Mouse (Mus musculus) testis, adult 10 weeks (tissue): ENCODE results near the gene Cenpm. TPM values are rescaled to one million over a fixed set of nuclear protein-coding genes. Genes with fewer than 3 reads are reported as not detected.

Source experiments
- polyA plus RNA-seq: library from polyadenylated mRNA; stranded (reverse); fragments of 350-450 nt; fragmentation: Illumina TruSeq; extraction: RNeasy Lipid Tissue Mini Kit (QIAGEN cat#74804); gene quantifications from one replicate; pipeline ENCODE4 v1.2.3, GENCODE M21; 2014; ENCODE audit warnings: low read depth, low replicate concordance

The Cenpm gene
- 1.5 TPM for polyA plus RNA-seq

DNA sequence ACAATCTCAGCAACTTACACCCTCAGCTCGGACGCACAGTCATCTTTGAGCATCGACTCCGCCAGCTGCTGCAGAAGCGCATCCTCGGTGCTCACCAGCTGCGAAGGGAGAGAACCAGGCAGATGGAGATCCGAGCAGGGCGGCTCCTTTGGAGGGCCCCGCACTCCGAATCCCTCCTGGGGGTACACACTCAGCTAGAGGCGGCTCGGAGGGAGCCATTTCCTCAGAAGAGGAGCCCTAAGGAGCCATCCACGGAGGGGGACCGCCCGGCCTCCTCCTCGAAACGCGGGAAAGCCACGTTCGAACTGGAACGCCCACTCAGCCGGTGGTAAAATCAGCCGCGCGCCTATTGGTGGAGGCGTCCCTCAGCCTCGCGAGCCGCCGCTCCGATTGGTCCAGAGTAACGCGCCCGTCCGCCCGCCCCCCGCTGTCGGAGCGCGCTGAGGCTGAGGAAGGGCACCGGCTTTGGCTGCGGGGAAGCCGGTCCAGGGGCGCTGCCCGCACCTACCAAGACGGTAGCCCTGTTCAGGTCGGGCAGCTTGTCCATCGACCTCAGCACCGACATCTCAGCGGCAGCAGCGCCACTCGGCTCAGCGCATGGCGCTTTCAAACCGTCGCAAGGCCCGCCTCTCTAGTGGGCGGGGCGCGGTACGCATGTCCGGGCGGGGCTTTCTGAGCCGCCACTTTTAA is at the start of gene Cenpm:
Gene Cenpm, minus strand, starts transcription at position 634 of the 690 bp plus-strand sequence.

DNA sequence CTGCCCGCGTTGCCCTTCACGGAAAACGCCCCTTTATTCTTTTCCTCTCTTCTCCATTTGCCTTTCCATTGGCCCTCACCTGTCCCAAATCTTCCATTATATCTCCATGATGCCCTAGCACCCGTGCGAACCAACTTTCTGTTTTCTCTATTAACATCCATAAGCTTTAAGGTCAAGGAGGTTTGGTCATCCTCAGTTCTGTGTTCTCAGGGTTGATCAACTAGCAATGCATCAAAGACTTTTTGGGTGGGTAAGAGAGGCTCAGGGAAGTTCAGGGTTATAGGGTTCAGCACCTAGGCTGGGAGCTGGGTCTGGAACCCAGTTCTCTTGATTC is 30.0 kb upstream of the Cenpm start, which contains the start of gene Sept3:
Gene Sept3, plus strand, starts transcription at position 301 of the 334 bp plus-strand sequence.

DNA sequence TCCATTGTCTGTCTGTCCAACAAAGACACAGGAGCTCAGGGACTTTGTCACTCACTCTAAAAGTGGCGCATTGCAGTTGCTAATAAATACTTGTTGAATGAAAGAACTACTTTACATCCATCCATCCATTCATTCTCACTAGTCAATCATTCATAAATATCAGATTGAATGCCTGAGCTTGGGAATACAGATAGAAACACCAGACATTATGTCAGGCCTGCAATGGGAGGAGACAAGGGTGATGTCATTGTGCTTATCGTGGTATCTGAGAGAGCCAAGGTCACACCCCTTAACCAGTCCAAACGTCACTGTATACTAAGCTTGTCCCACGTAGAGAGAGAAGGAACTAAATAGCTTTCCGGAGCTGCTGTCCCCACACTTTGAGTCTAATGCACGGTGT is 7.5 kb upstream of the Cenpm start, which contains the start of gene 1500009C09Rik:
Gene 1500009C09Rik, plus strand, starts transcription at position 301 of the 400 bp plus-strand sequence.

DNA sequence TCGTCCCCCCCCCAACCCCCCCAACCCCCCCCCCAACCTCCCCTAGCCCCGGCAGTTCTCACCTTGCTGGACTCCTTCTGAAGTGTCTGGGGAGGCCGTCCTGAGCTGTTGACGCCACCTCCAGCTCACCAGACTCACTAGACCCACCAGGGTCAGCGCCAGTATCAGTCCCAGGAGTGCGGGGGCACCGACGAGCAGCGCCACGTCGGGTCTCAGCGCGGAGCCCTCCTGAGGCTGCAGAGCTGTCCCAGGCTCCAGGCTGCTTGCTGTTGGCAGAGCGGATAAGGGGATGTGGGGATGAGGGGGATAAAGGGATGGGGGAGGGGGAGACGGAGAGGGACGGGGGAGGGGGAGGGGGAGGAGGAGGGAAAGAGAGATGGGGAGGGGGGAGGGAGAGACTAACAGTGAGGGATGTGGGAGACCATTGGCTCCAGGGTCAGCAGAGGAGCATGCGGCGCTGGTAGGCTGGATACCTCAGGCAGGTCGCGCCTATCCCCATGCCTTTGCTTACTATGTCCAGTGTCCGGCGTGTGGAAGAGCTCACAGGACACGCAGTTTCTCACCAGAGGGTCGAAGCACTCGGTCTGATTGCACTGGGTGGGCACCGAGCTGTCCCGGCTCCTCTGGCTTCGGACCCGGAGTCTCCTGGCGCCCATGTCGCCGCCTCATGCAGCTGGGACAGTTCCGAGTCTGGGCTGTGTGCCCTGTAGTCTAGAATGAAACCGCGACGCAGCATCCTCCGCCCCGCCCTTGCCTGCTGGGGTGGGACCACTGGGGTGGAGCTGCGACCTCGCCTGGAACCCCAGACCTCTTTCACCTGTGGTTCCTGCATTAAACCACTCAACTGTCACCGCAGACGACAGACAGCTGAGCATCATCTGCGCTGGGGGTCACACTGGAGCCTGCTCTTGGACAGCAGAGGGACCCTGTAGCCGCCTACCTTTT is 20.6 kb downstream of the Cenpm start, which contains the start of gene Tnfrsf13c:
Gene Tnfrsf13c, minus strand, starts transcription at position 713 of the 945 bp plus-strand sequence.

DNA sequence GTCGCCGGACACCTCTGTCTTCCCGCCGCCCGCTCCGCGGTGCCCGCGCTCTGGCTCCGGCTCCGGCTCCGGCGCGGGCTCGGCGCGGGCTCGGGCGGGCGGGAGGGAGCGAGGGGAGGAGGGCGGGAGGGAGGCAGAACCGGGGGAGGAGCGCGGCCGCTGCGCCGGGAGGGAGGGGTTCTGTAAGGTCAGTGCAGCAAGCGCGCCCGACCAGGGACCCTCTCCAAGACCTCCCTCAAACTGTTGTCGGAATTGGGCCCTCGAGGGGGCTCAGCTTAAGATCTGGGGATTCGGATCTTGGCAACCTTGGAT is 31.8 kb downstream of the Cenpm start, which contains the start of gene Shisa8:
Gene Shisa8, minus strand, starts transcription at position 64 of the 312 bp plus-strand sequence.

Other genes with a start within 250 kb of the Cenpm start
- gene Desi1, start 210.9 kb downstream of the Cenpm start, polyA plus RNA-seq = 250 TPM
- gene Snu13, start 197.2 kb downstream of the Cenpm start, polyA plus RNA-seq = 190 TPM
- gene 4930407I10Rik, start 185.6 kb downstream of the Cenpm start, polyA plus RNA-seq = 70.4 TPM
- 0.69 TPM for gene Mei1, start 174.8 kb downstream of the Cenpm start, polyA plus RNA-seq
- 6.2 TPM for gene Ccdc134, start 116.8 kb downstream of the Cenpm start, polyA plus RNA-seq
- 6.5 TPM for gene Srebf2, start 97.6 kb downstream of the Cenpm start, polyA plus RNA-seq
- not detected for gene Shisa8, start 31.9 kb downstream of the Cenpm start, polyA plus RNA-seq
- 2.2 TPM for gene Tnfrsf13c, start 20.4 kb downstream of the Cenpm start, polyA plus RNA-seq
- 0.71 TPM for gene 1500009C09Rik, start 7.6 kb upstream of the Cenpm start, polyA plus RNA-seq
- gene Sept3, start 30.1 kb upstream of the Cenpm start, polyA plus RNA-seq = 13.0 TPM
- gene Wbp2nl, start 54.2 kb upstream of the Cenpm start, polyA plus RNA-seq = 51.6 TPM
- gene Naga, start 94.2 kb upstream of the Cenpm start, polyA plus RNA-seq = 7.1 TPM
- 2.2 TPM for gene Pheta2, start 94.2 kb upstream of the Cenpm start, polyA plus RNA-seq
- 20.1 TPM for gene Smdt1, start 94.2 kb upstream of the Cenpm start, polyA plus RNA-seq
- gene Ndufa6, start 109.6 kb upstream of the Cenpm start, polyA plus RNA-seq = 172 TPM
- 2.9 TPM for gene Cyp2d22, start 135.5 kb upstream of the Cenpm start, polyA plus RNA-seq
- gene Cyp2d11, start 149.3 kb upstream of the Cenpm start, polyA plus RNA-seq = not detected
- not detected for gene Cyp2d10, start 162.4 kb upstream of the Cenpm start, polyA plus RNA-seq
- gene Cyp2d9, start 188.7 kb upstream of the Cenpm start, polyA plus RNA-seq = not detected